Mouse (Mus musculus): ENCODE data around the gene Pilra.

Pilra gene

GRCm38 (mm10) chr5:137823455-137824045, 12.5 kb downstream of the Pilra start:
- in situ Hi-C loops (cut with MboI), result no loop called here

GRCm38 (mm10) chr5:137822602-137823001, 13.5 kb downstream of the Pilra start:
- in situ Hi-C loops (cut with MboI), result no loop called here

- in situ Hi-C loops (cut with MboI), result no loop called here
These were observed 14.0 kb downstream of the Pilra start for GRCm38 (mm10) chr5:137822126-137822525.

- in situ Hi-C loops (cut with MboI), result no loop called here
These were observed 18.4 kb downstream of the Pilra start for GRCm38 (mm10) chr5:137817466-137818222.

- in situ Hi-C loops (cut with MboI), result no loop called here
These were observed 27.8 kb downstream of the Pilra start for GRCm38 (mm10) chr5:137808316-137808715.

GRCm38 (mm10) chr5:137806158-137806557, 29.9 kb downstream of the Pilra start:
- in situ Hi-C loops (cut with MboI), result no loop called here

GRCm38 (mm10) chr5:137800917-137801316, 35.2 kb downstream of the Pilra start:
- in situ Hi-C loops (cut with MboI), result no loop called here

GRCm38 (mm10) chr5:137796606-137797005, 39.5 kb downstream of the Pilra start:
- in situ Hi-C loops (cut with MboI), result no loop called here

- in situ Hi-C loops (cut with MboI), result no loop called here
These were observed 44.5 kb downstream of the Pilra start for GRCm38 (mm10) chr5:137791553-137791952.

GRCm38 (mm10) chr5:137788946-137789531, 47.0 kb downstream of the Pilra start:
- in situ Hi-C loops (cut with MboI), result no loop called here

GRCm38 (mm10) chr5:137788171-137788570, 47.9 kb downstream of the Pilra start:
- in situ Hi-C loops (cut with MboI), result no loop called here

- in situ Hi-C loops (cut with MboI), result no loop called here
These were observed 48.7 kb downstream of the Pilra start, which contains the start of the genes Mepce and Zcwpw1 for GRCm38 (mm10) chr5:137787151-137787928. Mepce (minus strand) TSS chr5:137787655. Zcwpw1 (plus strand) TSS chr5:137787798.

- in situ Hi-C loops (cut with MboI), result no loop called here
These were observed 49.8 kb downstream of the Pilra start for GRCm38 (mm10) chr5:137786109-137786942.

- in situ Hi-C loops (cut with MboI), result no loop called here
These were observed 50.7 kb downstream of the Pilra start for GRCm38 (mm10) chr5:137785164-137786031.

- in situ Hi-C loops (cut with MboI), result no loop called here
These were observed 51.5 kb downstream of the Pilra start for GRCm38 (mm10) chr5:137784546-137784945.

- in situ Hi-C loops (cut with MboI), result no loop called here
These were observed 52.1 kb downstream of the Pilra start for GRCm38 (mm10) chr5:137783901-137784540.

GRCm38 (mm10) chr5:137782776-137783522, 53.1 kb downstream of the Pilra start:
- in situ Hi-C loops (cut with MboI), result no loop called here

GRCm38 (mm10) chr5:137781661-137782060, 54.4 kb downstream of the Pilra start:
- in situ Hi-C loops (cut with MboI), result no loop called here
